Mouse (Mus musculus) lung, adult 2 months (tissue): Measurements from ENCODE around the gene Cdca3.

Experiments used
- CTCF ChIP-seq: fragments of 200-500 bp; IDR thresholded peaks from 2 replicates; pipeline ENCODE4 v1.5.1; 2011; ENCODE audit warnings: mild to moderate bottlenecking, low read length, control low read depth; ENCODE audit not compliant: insufficient read depth
- POLR2A ChIP-seq: fragments of 200-500 bp; IDR thresholded peaks from 2 replicates; pipeline ENCODE4 v1.6.1; 2011; ENCODE audit warnings: low read depth, mild to moderate bottlenecking, control low read depth, low read length, borderline replicate concordance; ENCODE audit errors: extremely low read depth

DNA sequence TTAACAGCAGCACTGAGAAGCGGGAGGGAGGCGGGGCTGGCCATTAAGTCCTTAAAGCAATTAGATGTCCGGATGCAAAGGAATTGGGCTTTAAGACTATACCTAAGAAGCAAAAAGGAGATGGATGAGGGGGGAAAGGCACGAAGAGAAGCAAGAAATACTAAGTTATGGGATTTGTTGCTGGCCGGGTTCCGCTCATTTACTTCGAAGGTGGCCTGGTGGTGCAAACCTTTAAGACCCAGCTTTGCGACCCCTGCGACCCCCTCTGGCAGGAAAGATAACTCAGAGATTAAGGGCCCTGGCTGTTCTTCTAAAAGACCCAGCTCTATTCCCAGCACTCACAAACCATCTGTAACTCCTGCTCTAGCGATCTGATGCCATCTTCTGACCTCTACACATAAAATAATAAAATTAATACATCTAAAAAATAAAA lies 49.3 kb upstream of the Cdca3 start:
- no peak for TF ChIP-seq CTCF
- no peak for TF ChIP-seq POLR2A
